Mouse (Mus musculus) MEL (cell line): ENCODE data around the gene Naglu.
A peak's percentile ranks its signal among the peaks of the same experiment; 100 is the strongest.

Experiments
- CTCF ChIP-seq, 3 experiments: IDR thresholded peaks in 2 of 3; conservative IDR thresholded peaks in 1 of 3; 2 replicates each; pipeline ENCODE4 v1.5.1; 2011 to 2012; ENCODE audit warnings: low read length in 3 of 3, low read depth in 2 of 3, mild to moderate bottlenecking in 2 of 3, improper control_type of control experiment in 1 of 3, inconsistent platforms in 1 of 3, mixed read lengths in 1 of 3, moderate library complexity in 1 of 3; ENCODE audit not compliant: control insufficient read depth in 1 of 3, insufficient read depth in 1 of 3, poor library complexity in 1 of 3, severe bottlenecking in 1 of 3
- EP300 ChIP-seq, 2 experiments: IDR thresholded peaks; 2 replicates each; pipeline ENCODE4 v1.6.1; 2011; ENCODE audit warnings: improper control_type of control experiment in 2 of 2, low read length in 2 of 2, low read depth in 1 of 2, mild to moderate bottlenecking in 1 of 2
- KAT2A ChIP-seq: conservative IDR thresholded peaks from 2 replicates; pipeline ENCODE4 v1.6.1; 2012; ENCODE audit warnings: low read depth, low read length, improper control_type of control experiment, inconsistent platforms
- MXI1 ChIP-seq: IDR thresholded peaks from 2 replicates; pipeline ENCODE4 v1.6.1; 2011; ENCODE audit warnings: mild to moderate bottlenecking, low read depth, low read length, improper control_type of control experiment
- NRF1 ChIP-seq: IDR thresholded peaks from 2 replicates; pipeline ENCODE4 v1.6.1; 2014; ENCODE audit warnings: low read depth, mild to moderate bottlenecking, inconsistent platforms, low read length, improper control_type of control experiment, moderate library complexity; ENCODE audit not compliant: poor library complexity, insufficient read depth, severe bottlenecking
- UBTF ChIP-seq: IDR thresholded peaks from 2 replicates; pipeline ENCODE4 v1.6.1; 2012; ENCODE audit warnings: low read depth, mild to moderate bottlenecking, inconsistent platforms, low read length, improper control_type of control experiment, moderate library complexity, borderline replicate concordance; ENCODE audit not compliant: insufficient read depth
- USF1 ChIP-seq: IDR thresholded peaks from 2 replicates; pipeline ENCODE4 v1.6.1; 2014; ENCODE audit warnings: low read depth, mild to moderate bottlenecking, inconsistent platforms, low read length, improper control_type of control experiment, moderate library complexity

DNA sequence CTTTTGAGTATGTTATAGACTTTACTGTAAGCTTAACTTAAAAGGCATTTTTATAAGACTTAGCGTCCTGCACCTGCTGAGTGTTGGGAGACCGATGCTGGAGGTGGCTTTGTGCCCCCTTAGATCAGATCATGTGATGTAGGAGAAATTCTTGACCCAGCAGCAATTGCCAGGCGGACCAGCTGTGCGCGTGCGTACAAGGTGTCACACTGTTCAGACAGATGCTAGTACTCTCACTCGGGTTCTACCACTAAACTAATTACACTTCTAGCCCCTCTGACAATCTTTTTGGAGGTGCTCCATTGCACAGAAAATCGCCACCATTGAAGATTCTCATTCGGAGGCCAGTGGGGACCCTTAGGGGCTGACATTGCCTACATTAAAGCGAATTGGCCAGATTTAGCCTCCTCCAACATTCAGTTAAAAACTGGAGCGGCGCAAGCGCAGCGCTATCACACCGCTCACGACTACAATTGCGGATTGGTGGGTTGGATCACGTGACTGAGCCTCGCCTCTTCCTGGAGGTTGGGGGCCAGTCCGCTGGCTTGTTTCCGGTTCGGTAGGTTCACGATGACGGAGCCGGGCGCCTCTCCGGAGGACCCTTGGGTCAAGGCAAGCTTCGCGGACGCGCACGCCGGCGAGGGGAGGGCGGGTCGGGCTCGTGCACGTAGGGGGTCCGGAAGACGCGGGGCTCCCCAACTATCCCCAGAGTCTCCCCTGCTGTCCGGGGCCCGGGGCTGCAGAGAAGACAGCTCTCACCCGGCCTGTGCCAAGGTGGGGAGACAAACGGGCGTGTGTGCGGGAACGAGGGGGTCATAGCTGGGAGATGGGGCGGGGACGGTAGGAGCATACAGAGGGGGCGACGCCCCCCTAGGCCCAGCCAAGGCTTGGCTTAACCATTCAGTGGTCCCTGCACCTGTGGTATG lies 17.2 kb downstream of the Naglu start, which contains the start of gene Mlx:
- peak; percentile 66 for TF ChIP-seq MXI1
- no peak; the same call in 1 of the 2 replicates for TF ChIP-seq KAT2A
- TF ChIP-seq UBTF, result no peak
- TF ChIP-seq EP300 (IDR thresholded peaks at IDR 0.05; ENCODE audit: low read depth in 1 of 2, low read length in 2 of 2), result no peak
- TF ChIP-seq USF1, result peak; percentile 99
- no peak for TF ChIP-seq CTCF (IDR thresholded peaks at IDR 0.05 in 2 of 3, conservative IDR thresholded peaks at IDR 0.05 in 1 of 3; ENCODE audit: control insufficient read depth in 1 of 3, insufficient read depth in 1 of 3, low read depth in 2 of 3, low read length in 3 of 3, poor library complexity in 1 of 3, severe bottlenecking in 1 of 3)
- TF ChIP-seq NRF1, result peak; percentile 94
